ENCODE assay signal across 28 mouse cellular contexts in the genomic region with DNA sequence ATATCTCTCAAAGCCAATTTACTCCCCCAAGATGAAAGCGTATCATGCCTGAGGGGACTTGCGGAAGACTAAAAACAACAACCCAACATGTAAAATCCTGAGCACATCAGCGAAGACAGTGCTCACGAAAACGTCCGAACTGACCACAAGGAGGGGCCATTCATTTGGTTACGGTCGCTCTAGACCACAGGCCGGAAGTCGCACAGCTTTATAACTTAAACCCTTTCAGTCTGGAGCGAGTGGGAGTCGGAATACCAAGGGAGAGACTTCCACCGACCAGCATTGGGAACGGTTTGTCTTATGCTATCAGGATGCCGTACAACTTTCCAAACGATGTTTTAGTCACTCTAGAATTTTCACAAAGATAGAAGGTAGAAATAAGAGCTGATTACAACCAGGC. TPM values are rescaled to one million over a fixed set of nuclear protein-coding genes. Genes with fewer than 3 reads are reported as not detected.
A peak's percentile ranks its signal among the peaks of the same experiment; 100 is the strongest.
DNase-seq lines count a peak whose midpoint lies in the region; ATAC-seq and TF ChIP-seq lines count a peak whose summit lies in the region.
"Had no signal": no experiment of that assay in that cellular context is flagged by ENCODE, and none has a peak within 500 bp of the region (broad histone marks: within the 10 kb centered on the region; RNA-seq: fewer than 3 reads in every experiment).

No protein-coding gene starts in this region.

- no peaks in the 10 kb centered on the region for H3K79me2 ChIP-seq in CH12.LX (replicated peaks; ENCODE audit: control insufficient read depth, extremely low read depth, insufficient read depth, poor library complexity, severe bottlenecking)

- TF ChIP-seq RAD21 in CH12.LX (IDR thresholded peaks at IDR 0.05; ENCODE audit: low read depth, low read length) = peak; percentile 8

- no peak for DNase-seq in kidney, postnatal 0 days (ENCODE audit: low spot score)
- no peak for DNase-seq in kidney, postnatal 36 days
- DNase-seq in 416B (ENCODE audit: low read depth) (peak; percentile 44), CH12.LX (ENCODE audit: extremely low read depth) (no peak)
- DNase-seq in left cerebral cortex, adult 8-10 months (ENCODE audit: low spot score in 2 of 2) = no peak
- DNase-seq in adrenal gland, adult 18-20 months (ENCODE audit: low spot score in 2 of 2) = no peak
- DNase-seq: adrenal gland, postnatal 10 days; adrenal gland, postnatal 36 days; cerebellum, adult 18-20 months; cerebellum, adult 9-10 months; cerebellum, postnatal 36 days; embryo, embryonic 11 days; gastrocnemius, adult 2 months; gastrocnemius, postnatal 14 days; heart, adult 18-20 months; heart, postnatal 14 days; heart, postnatal 4 days had no signal

- WGBS in kidney, postnatal 0 days = 75% methylated on average over 16 of the region's 16 CpGs

- TF ChIP-seq EP300 in CH12.LX (IDR thresholded peaks at IDR 0.05; ENCODE audit: low read length) = 0 out of 2 replicates have a peak, but pooled peaks have one; percentile 32

- ATAC-seq in kidney, postnatal 0 days (replicated peaks; ENCODE audit: low FRiP score, low read depth) = no peak
- ATAC-seq: activated CD4-positive, CD25-positive, alpha-beta regulatory T cell, adult 4 months; forebrain, embryonic 13.5 days; forebrain, embryonic 16.5 days; hindbrain, postnatal 0 days; inflammation-experienced regulatory T-cells, adult 6 months; intestine, embryonic 16.5 days had no signal

- TF ChIP-seq CTCF in kidney, postnatal 0 days (IDR thresholded peaks at IDR 0.05; ENCODE audit: low read depth) = peak; percentile 15; the same call in 1 of the 2 replicates
- TF ChIP-seq CTCF in CH12.LX (conservative IDR thresholded peaks at IDR 0.05 in 1 of 2, IDR thresholded peaks at IDR 0.05 in 1 of 2; ENCODE audit: low read depth in 2 of 2, low read length in 2 of 2) = no peak; a peak in 1 of 4 replicates

- no peak overlapping the region for H3K27ac ChIP-seq in kidney, postnatal 0 days
- H3K27ac ChIP-seq in CH12.LX (ENCODE audit: insufficient read depth, low read depth) = no peak overlapping the region
- H3K27ac ChIP-seq: embryonic facial prominence, embryonic 10.5 days; embryonic facial prominence, embryonic 13.5 days; forebrain, embryonic 13.5 days; gastrocnemius, adult 2 months; heart, embryonic 13.5 days; hindbrain, embryonic 14.5 days; hindbrain, postnatal 0 days had no signal

- TF ChIP-seq POLR2A in CH12.LX (IDR thresholded peaks at IDR 0.05; ENCODE audit: low read depth, low read length) = no peak

- H3K4me2 ChIP-seq in kidney, postnatal 0 days (ENCODE audit: low read length) = no peak overlapping the region
- peak overlapping the region; percentile 8; the same call in 1 of the 2 replicates for H3K4me2 ChIP-seq in CH12.LX (ENCODE audit: insufficient read depth, low read depth, poor library complexity, severe bottlenecking)
- H3K4me2 ChIP-seq: embryonic facial prominence, embryonic 13.5 days; forebrain, embryonic 13.5 days; heart, embryonic 13.5 days; hindbrain, embryonic 14.5 days had no signal

- H3K9me3 ChIP-seq in kidney, postnatal 0 days (replicated peaks; ENCODE audit: low read length) = no peaks in the 10 kb centered on the region
- H3K9me3 ChIP-seq in CH12.LX (replicated peaks; ENCODE audit: low read length) = no peaks in the 10 kb centered on the region
- H3K9me3 ChIP-seq: embryonic facial prominence, embryonic 10.5 days; embryonic facial prominence, embryonic 13.5 days; forebrain, embryonic 13.5 days; heart, embryonic 13.5 days had no signal

- H3K9ac ChIP-seq in kidney, postnatal 0 days (ENCODE audit: low read depth, low read length) = no peak overlapping the region
- no peak overlapping the region for H3K9ac ChIP-seq in CH12.LX (ENCODE audit: insufficient read depth, low read depth)
- H3K9ac ChIP-seq: embryonic facial prominence, embryonic 13.5 days; forebrain, embryonic 13.5 days; heart, embryonic 13.5 days; hindbrain, embryonic 14.5 days had no signal

- in situ Hi-C loops in CH12.LX (cut with MboI; ENCODE audit: low pct_ligation_motif_present, low pct_unique_long_range_greater_than_20kb, low sequenced_read_pairs) = no loop called here

- dilution Hi-C loops in CH12.LX (cut with MboI; ENCODE audit: extremely low pct_ligation_motif_present, extremely low pct_unique_long_range_greater_than_20kb, low sequenced_read_pairs) = no loop called here

- peaks cover 4% of the 10 kb centered on the region; the same call in 1 of the 2 replicates for H3K4me1 ChIP-seq in kidney, postnatal 0 days (replicated peaks; ENCODE audit: insufficient read depth, low read length)
- H3K4me1 ChIP-seq in CH12.LX (ENCODE audit: control insufficient read depth in 1 of 2, insufficient read depth in 2 of 2) = peaks cover 0 to 3% of the 10 kb centered on the region in 2 experiments; a peak in 2 of 4 replicates

- H3K36me3 ChIP-seq in kidney, postnatal 0 days (ENCODE audit: insufficient read depth, low read length) = no peaks in the 10 kb centered on the region
- no peaks in the 10 kb centered on the region for H3K36me3 ChIP-seq in CH12.LX (replicated peaks in 1 of 2; ENCODE audit: control insufficient read depth in 1 of 2, insufficient read depth in 1 of 2, low read length in 1 of 2)
- H3K36me3 ChIP-seq: embryonic facial prominence, embryonic 10.5 days; embryonic facial prominence, embryonic 13.5 days; heart, embryonic 13.5 days had no signal

- peaks cover 15% of the 10 kb centered on the region for H3K27me3 ChIP-seq in kidney, postnatal 0 days (ENCODE audit: insufficient read depth, low read length)
- H3K27me3 ChIP-seq in CH12.LX (replicated peaks) = peaks cover 8% of the 10 kb centered on the region

- H3K4me3 ChIP-seq in kidney, postnatal 0 days (replicated peaks; ENCODE audit: low read depth, low read length) = no peak overlapping the region
- no peak overlapping the region for H3K4me3 ChIP-seq in CH12.LX (replicated peaks in 1 of 3; ENCODE audit: low read depth in 2 of 3, low read length in 2 of 3, poor library complexity in 1 of 3)
- H3K4me3 ChIP-seq: embryonic facial prominence, embryonic 10.5 days; embryonic facial prominence, embryonic 13.5 days; erythroblast, embryonic 14.5 days; forebrain, embryonic 13.5 days; gastrocnemius, adult 2 months; heart, embryonic 13.5 days had no signal

TF ChIP-seq in CH12.LX, 34 proteins besides CTCF, POLR2A, EP300 and RAD21:
- no peak for TF ChIP-seq NRF1 (IDR thresholded peaks at IDR 0.05; ENCODE audit: low read depth, low read length)
- TF ChIP-seq MAFK (IDR thresholded peaks at IDR 0.05; ENCODE audit: insufficient replicate concordance, low read length) = no peak
- no peak for TF ChIP-seq MYC (IDR thresholded peaks at IDR 0.05; ENCODE audit: low read depth, low read length)
- TF ChIP-seq SMC3 (IDR thresholded peaks at IDR 0.05; ENCODE audit: low read depth, low read length) = peak; percentile 8; the same call in 1 of the 2 replicates
- TF ChIP-seq IRF4 (IDR thresholded peaks at IDR 0.05; ENCODE audit: low read depth, low read length) = peak; percentile 28; the same call in 1 of the 2 replicates
- TF ChIP-seq ETS1 (conservative IDR thresholded peaks at IDR 0.05; ENCODE audit: low read depth, low read length) = no peak
- TF ChIP-seq ELF1 (IDR thresholded peaks at IDR 0.05; ENCODE audit: low read depth, low read length) = peak; percentile 64
- TF ChIP-seq MAZ (IDR thresholded peaks at IDR 0.05; ENCODE audit: low read depth, low read length) = no peak

RNA-seq across cellular contexts. Expression of gene Bicdl1, which starts 5.4 kb away (rescaled TPM):
- polyA plus RNA-seq in kidney, postnatal 0 days (2015; fragmentation: Nextera tagmentation; extraction: Ambion mirVana) = 12.3 and 12.5 TPM in 2 replicates
- total RNA-seq in CH12.LX (2012; rRNA removed) (1.7 and 1.9 TPM in 2 replicates), CH12.LX (2014; rRNA removed) (2.6 and 3.5 TPM in 2 replicates)
- 2.3 and 5.1 TPM in 2 replicates for polyA plus RNA-seq in CH12.LX (2012; ENCODE audit: insufficient read length, low read depth)
- 100 to 1,000 TPM; 135 to 148 (median 139) TPM for total RNA-seq in left cerebral cortex, adult 8-10 months (2022)
- 1 to 10 TPM; 6.9 to 9.1 TPM for total RNA-seq in adrenal gland, adult 18-20 months (2021)

Comparison
In these comparisons a context has a peak if more than half of its experiments do, and no peak if none do; other contexts are left out.
1. RNA of gene Bicdl1, which starts 5.4 kb away (total RNA-seq): 135 to 148 TPM in left cerebral cortex, adult 8-10 months; 6.9 to 9.1 TPM in adrenal gland, adult 18-20 months and 1.7 to 3.5 TPM in CH12.LX; every median in the first group is over 10 times any median in the second.